Mouse (Mus musculus) limb, embryonic 13.5 days (tissue): ENCODE measurements around the gene Rab34. TPM values are rescaled to one million over a fixed set of nuclear protein-coding genes. Genes with fewer than 3 reads are reported as not detected.

Experiments used
- ATAC-seq: fragments of 200-750 bp; cut with Nextera tagmentation; 2 replicates; pipeline ENCODE4 v1.8.0; 2017; ENCODE audit warnings: low read depth, moderate number of reproducible peaks, moderate TSS enrichment; ENCODE audit not compliant: low FRiP score
- H3K27ac ChIP-seq: fragments of 300-500 bp; sonication (generic); 2 replicates; pipeline ENCODE4 v1.5.1; 2015; ENCODE audit warnings: inconsistent platforms, mild to moderate bottlenecking, moderate library complexity
- H3K27me3 ChIP-seq: fragments of 300-500 bp; sonication (generic); 2 replicates; pipeline ENCODE4 v1.6.1; 2015; ENCODE audit warnings: mild to moderate bottlenecking, inconsistent platforms
- H3K36me3 ChIP-seq: fragments of 300-500 bp; sonication (generic); 2 replicates; pipeline ENCODE4 v1.6.1; 2015; ENCODE audit warnings: inconsistent platforms, mild to moderate bottlenecking, moderate library complexity
- H3K4me1 ChIP-seq: fragments of 300-500 bp; sonication (generic); 2 replicates; pipeline ENCODE4 v1.6.1; 2015; ENCODE audit warnings: inconsistent platforms
- H3K4me2 ChIP-seq: fragments of 300-500 bp; sonication (generic); replicated peaks from 2 replicates; pipeline ENCODE4 v1.6.1; 2015; ENCODE audit warnings: inconsistent platforms, mild to moderate bottlenecking, moderate library complexity
- H3K4me3 ChIP-seq: fragments of 300-500 bp; sonication (generic); 2 replicates; pipeline ENCODE4 v1.5.1; 2015; ENCODE audit warnings: moderate library complexity, mild to moderate bottlenecking, inconsistent platforms
- H3K9ac ChIP-seq: fragments of 300-500 bp; sonication (generic); 2 replicates; pipeline ENCODE4 v1.6.1; 2015; ENCODE audit warnings: mild to moderate bottlenecking, inconsistent platforms
- H3K9me3 ChIP-seq: fragments of 300-500 bp; sonication (generic); 2 replicates; pipeline ENCODE4 v1.6.1; 2016; ENCODE audit warnings: inconsistent platforms
- WGBS: fragments of 180-500 bp; shearing (Covaris S2); methylation state at CpG from one replicate; pipeline ENCODE4 v1.1.7; 2015; 5-methylcytosine and 5-hydroxymethylcytosine counted together
- polyA plus RNA-seq: library from polyadenylated mRNA; unstranded; fragments of >200 nt; fragmentation: Nextera tagmentation; extraction: Ambion mirVana; gene quantifications from 2 replicates; pipeline ENCODE4 v1.2.1, GENCODE M21; 2015

Rab34 gene
- polyA plus RNA-seq, result 171 and 185 TPM in 2 replicates

- ATAC-seq, result peak; percentile 92
- peaks cover 36% of the 10 kb centered on the region for H3K36me3 ChIP-seq
- peak within 1 kb of the TSS; percentile 95 for H3K9ac ChIP-seq
- H3K4me2 ChIP-seq, result peak within 1 kb of the TSS; percentile 73
- peak within 1 kb of the TSS; percentile 99 for H3K27ac ChIP-seq
- WGBS, result under 1% methylated on average over 77 of the region's 80 CpGs
- peaks cover 20% of the 10 kb centered on the region for H3K4me1 ChIP-seq
- no peaks in the 10 kb centered on the region for H3K9me3 ChIP-seq
- no peaks in the 10 kb centered on the region for H3K27me3 ChIP-seq
- peak within 1 kb of the TSS; percentile 65 for H3K4me3 ChIP-seq
Observed at GRCm38 (mm10) chr11:78188331-78189233, at the start of gene Rab34. TSS of gene Rab34 (plus strand) at chr11:78188430.

- WGBS, result 76% methylated on average over 5 of the region's 5 CpGs
- Histone ChIP-seq H3K27me3 (no peaks in the 10 kb centered on the region), H3K9me3 (no peaks in the 10 kb centered on the region), H3K4me1 (no peaks in the 10 kb centered on the region), H3K9ac (no peak overlapping the region), H3K4me3 (no peak overlapping the region), H3K36me3 (peaks cover 28% of the 10 kb centered on the region), H3K4me2 (no peak overlapping the region), H3K27ac (no peak overlapping the region)
- ATAC-seq, result no peak
Observed at GRCm38 (mm10) chr11:78140665-78141064, 47.6 kb upstream of the Rab34 start.

GRCm38 (mm10) chr11:78143520-78143919, 44.7 kb upstream of the Rab34 start:
- H3K4me1 ChIP-seq, result no peaks in the 10 kb centered on the region
- H3K27me3 ChIP-seq, result no peaks in the 10 kb centered on the region
- no peak overlapping the region for H3K9ac ChIP-seq
- H3K4me2 ChIP-seq, result no peak overlapping the region
- ATAC-seq, result no peak
- H3K4me3 ChIP-seq, result no peak overlapping the region
- WGBS, result 85% methylated on average over 2 of the region's 2 CpGs
- H3K27ac ChIP-seq, result no peak overlapping the region
- H3K9me3 ChIP-seq, result no peaks in the 10 kb centered on the region
- peaks cover 54% of the 10 kb centered on the region for H3K36me3 ChIP-seq

- no peaks in the 10 kb centered on the region for H3K4me1 ChIP-seq
- peaks cover 78% of the 10 kb centered on the region for H3K36me3 ChIP-seq
- 79% methylated on average over 5 of the region's 5 CpGs for WGBS
- H3K4me2 ChIP-seq, result no peak overlapping the region
- no peaks in the 10 kb centered on the region for H3K27me3 ChIP-seq
- no peak for ATAC-seq
- H3K9me3 ChIP-seq, result no peaks in the 10 kb centered on the region
- no peak overlapping the region for H3K9ac ChIP-seq
- H3K4me3 ChIP-seq, result no peak overlapping the region
- no peak overlapping the region for H3K27ac ChIP-seq
Observed at GRCm38 (mm10) chr11:78146168-78146567, 42.1 kb upstream of the Rab34 start.

- Histone ChIP-seq H3K27me3 (no peaks in the 10 kb centered on the region), H3K4me3 (no peak overlapping the region), H3K9me3 (no peaks in the 10 kb centered on the region), H3K4me2 (no peak overlapping the region), H3K27ac (no peak overlapping the region), H3K9ac (no peak overlapping the region), H3K4me1 (no peaks in the 10 kb centered on the region), H3K36me3 (peaks cover 83% of the 10 kb centered on the region)
- WGBS, result 88% methylated on average over 6 of the region's 6 CpGs
- no peak for ATAC-seq
Observed at GRCm38 (mm10) chr11:78146707-78147543, 41.3 kb upstream of the Rab34 start.

- Histone ChIP-seq H3K27ac (no peak overlapping the region), H3K27me3 (no peaks in the 10 kb centered on the region), H3K9me3 (no peaks in the 10 kb centered on the region), H3K4me1 (peaks cover 13% of the 10 kb centered on the region), H3K4me2 (no peak overlapping the region), H3K36me3 (peaks cover 89% of the 10 kb centered on the region), H3K9ac (no peak overlapping the region), H3K4me3 (no peak overlapping the region)
- no peak for ATAC-seq
- WGBS, result 24% methylated on average over 1 of the region's 1 CpGs
Observed at GRCm38 (mm10) chr11:78151161-78151560, 37.1 kb upstream of the Rab34 start.

- H3K27ac ChIP-seq, result peak overlapping the region; percentile 53; the same call in 1 of the 2 replicates
- 51% methylated on average over 9 of the region's 9 CpGs for WGBS
Observed at GRCm38 (mm10) chr11:78152299-78153231, 35.7 kb upstream of the Rab34 start.

GRCm38 (mm10) chr11:78153778-78154177, 34.5 kb upstream of the Rab34 start:
- Histone ChIP-seq H3K4me1 (peaks cover 25% of the 10 kb centered on the region), H3K27ac (no peak overlapping the region), H3K27me3 (no peaks in the 10 kb centered on the region), H3K9ac (0 out of 2 replicates have a peak overlapping the region, but pooled peaks have one; percentile 19), H3K9me3 (no peaks in the 10 kb centered on the region), H3K4me2 (no peak overlapping the region), H3K4me3 (no peak overlapping the region), H3K36me3 (peaks cover 91% of the 10 kb centered on the region)
- 88% methylated on average over 13 of the region's 13 CpGs for WGBS
- ATAC-seq, result 0 out of 2 replicates have a peak, but pooled peaks have one; percentile 28

More at GRCm38 (mm10) chr11:78152299-78153231, 35.7 kb upstream of the Rab34 start:
- ATAC-seq, result no peak
- H3K4me2 ChIP-seq, result no peak overlapping the region
- H3K9ac ChIP-seq, result no peak overlapping the region
- H3K9me3 ChIP-seq, result no peaks in the 10 kb centered on the region
- peaks cover 18% of the 10 kb centered on the region for H3K4me1 ChIP-seq
- H3K36me3 ChIP-seq, result peaks cover 89% of the 10 kb centered on the region
- H3K4me3 ChIP-seq, result no peak overlapping the region
- H3K27me3 ChIP-seq, result no peaks in the 10 kb centered on the region

- peak overlapping the region; percentile 64 for H3K27ac ChIP-seq
- no peaks in the 10 kb centered on the region for H3K9me3 ChIP-seq
- H3K36me3 ChIP-seq, result peaks cover 92% of the 10 kb centered on the region
- no peak for ATAC-seq
- 78% methylated on average over 5 of the region's 5 CpGs for WGBS
- no peak overlapping the region for H3K9ac ChIP-seq
- H3K27me3 ChIP-seq, result no peaks in the 10 kb centered on the region
- H3K4me3 ChIP-seq, result no peak overlapping the region
- H3K4me1 ChIP-seq, result peaks cover 39% of the 10 kb centered on the region
- no peak overlapping the region for H3K4me2 ChIP-seq
Observed at GRCm38 (mm10) chr11:78155674-78156073, 32.6 kb upstream of the Rab34 start.

- no peak overlapping the region for H3K4me3 ChIP-seq
- H3K4me2 ChIP-seq, result no peak overlapping the region
- no peak for ATAC-seq
- peaks cover 45% of the 10 kb centered on the region for H3K4me1 ChIP-seq
- no peak overlapping the region for H3K9ac ChIP-seq
- no peaks in the 10 kb centered on the region for H3K27me3 ChIP-seq
- peaks cover 92% of the 10 kb centered on the region for H3K36me3 ChIP-seq
- H3K27ac ChIP-seq, result no peak overlapping the region
- WGBS, result 54% methylated on average over 6 of the region's 6 CpGs
- no peaks in the 10 kb centered on the region for H3K9me3 ChIP-seq
Observed at GRCm38 (mm10) chr11:78156156-78156699, 32.0 kb upstream of the Rab34 start.

- Histone ChIP-seq H3K4me1 (peaks cover 54% of the 10 kb centered on the region), H3K36me3 (peaks cover 79% of the 10 kb centered on the region), H3K9ac (no peak overlapping the region), H3K4me3 (no peak overlapping the region), H3K27ac (no peak overlapping the region), H3K27me3 (no peaks in the 10 kb centered on the region), H3K4me2 (0 out of 2 replicates have a peak overlapping the region, but pooled peaks have one; percentile 11), H3K9me3 (no peaks in the 10 kb centered on the region)
- 35% methylated on average over 2 of the region's 2 CpGs for WGBS
- peak; percentile 30; the same call in 1 of the 2 replicates for ATAC-seq
Observed at GRCm38 (mm10) chr11:78159096-78159495, 29.1 kb upstream of the Rab34 start.
